Mouse (Mus musculus) intestine, embryonic 16.5 days (tissue): ENCODE data around the gene Lclat1. TPM values are rescaled to one million over a fixed set of nuclear protein-coding genes. Genes with fewer than 3 reads are reported as not detected.
"Not testable (repeated sequence)": the region's sequence is repeated elsewhere in the genome, so short reads cannot be mapped to it uniquely, and the experiment has no call there.

ENCODE experiments used
- ATAC-seq: fragments of 200-750 bp; cut with Nextera tagmentation; 2 replicates; pipeline ENCODE4 v1.8.0; 2017; ENCODE audit warnings: moderate TSS enrichment, moderate library complexity
- H3K27ac ChIP-seq: fragments of 300-500 bp; sonication (generic); 2 replicates; pipeline ENCODE4 v1.5.1; 2014; ENCODE audit warnings: mild to moderate bottlenecking, low read length
- H3K27me3 ChIP-seq: fragments of 300-500 bp; sonication (generic); replicated peaks from 2 replicates; pipeline ENCODE4 v1.6.1; 2014; ENCODE audit warnings: low read length, control low read depth, mixed read lengths; ENCODE audit not compliant: control insufficient read depth, insufficient read depth
- H3K36me3 ChIP-seq: fragments of 300-500 bp; sonication (generic); 2 replicates; pipeline ENCODE4 v1.6.1; 2014; ENCODE audit warnings: low read length, control low read depth; ENCODE audit not compliant: control insufficient read depth, insufficient read depth
- H3K4me1 ChIP-seq: fragments of 300-500 bp; sonication (generic); 2 replicates; pipeline ENCODE4 v1.6.1; 2014; ENCODE audit warnings: low read length, control low read depth, mixed read lengths; ENCODE audit not compliant: control insufficient read depth, insufficient read depth
- H3K4me2 ChIP-seq: fragments of 300-500 bp; sonication (generic); 2 replicates; pipeline ENCODE4 v1.6.1; 2014; ENCODE audit warnings: low read depth, low read length, control low read depth
- H3K4me3 ChIP-seq: fragments of 300-500 bp; sonication (generic); 2 replicates; pipeline ENCODE4 v1.5.1; 2014; ENCODE audit warnings: mild to moderate bottlenecking, low read length
- H3K9ac ChIP-seq: fragments of 300-500 bp; sonication (generic); 2 replicates; pipeline ENCODE4 v1.6.1; 2014; ENCODE audit warnings: low read depth, low read length
- H3K9me3 ChIP-seq: fragments of 300-500 bp; sonication (generic); 2 replicates; pipeline ENCODE4 v1.6.1; 2016; ENCODE audit warnings: low read length, control low read depth; ENCODE audit not compliant: control insufficient read depth
- WGBS: fragments of 180-500 bp; shearing (Covaris S2); extraction: QIAGEN DNeasy Blood & Tissue Kit; methylation state at CpG from one replicate; pipeline ENCODE4 v1.1.7; 2014; 5-methylcytosine and 5-hydroxymethylcytosine counted together
- polyA plus RNA-seq: library from polyadenylated mRNA; unstranded; fragments of >200 nt; fragmentation: Nextera tagmentation; extraction: Ambion mirVana; gene quantifications from 2 replicates; pipeline ENCODE4 v1.2.1, GENCODE M21; 2015

Lclat1 gene
- polyA plus RNA-seq, 1 experiment from 2014 or later, result 31.6 TPM

- Histone ChIP-seq H3K27ac (no peak overlapping the region), H3K4me2 (no peak overlapping the region), H3K27me3 (no peaks in the 10 kb centered on the region), H3K36me3 (no peaks in the 10 kb centered on the region), H3K9ac (no peak overlapping the region), H3K4me1 (0 out of 2 replicates have a peak, but pooled peaks cover 5% of the 10 kb centered on the region), H3K9me3 (no peaks in the 10 kb centered on the region), H3K4me3 (no peak overlapping the region)
- ATAC-seq, result peak; percentile 42; the same call in 1 of the 2 replicates
- WGBS, result 67% methylated on average over 8 of the region's 8 CpGs
These were observed 143.3 kb downstream of the Lclat1 start for GRCm38 (mm10) chr17:73251142-73251502.

- Histone ChIP-seq H3K27me3 (no peaks in the 10 kb centered on the region), H3K9me3 (no peaks in the 10 kb centered on the region), H3K4me2 (no peak overlapping the region), H3K4me1 (0 out of 2 replicates have a peak, but pooled peaks cover 5% of the 10 kb centered on the region), H3K36me3 (no peaks in the 10 kb centered on the region), H3K9ac (no peak overlapping the region), H3K4me3 (no peak overlapping the region), H3K27ac (no peak overlapping the region)
- ATAC-seq, result no peak
- WGBS, result 44% methylated on average over 11 of the region's 11 CpGs
These were observed 144.2 kb downstream of the Lclat1 start for GRCm38 (mm10) chr17:73251812-73252608.

DNA sequence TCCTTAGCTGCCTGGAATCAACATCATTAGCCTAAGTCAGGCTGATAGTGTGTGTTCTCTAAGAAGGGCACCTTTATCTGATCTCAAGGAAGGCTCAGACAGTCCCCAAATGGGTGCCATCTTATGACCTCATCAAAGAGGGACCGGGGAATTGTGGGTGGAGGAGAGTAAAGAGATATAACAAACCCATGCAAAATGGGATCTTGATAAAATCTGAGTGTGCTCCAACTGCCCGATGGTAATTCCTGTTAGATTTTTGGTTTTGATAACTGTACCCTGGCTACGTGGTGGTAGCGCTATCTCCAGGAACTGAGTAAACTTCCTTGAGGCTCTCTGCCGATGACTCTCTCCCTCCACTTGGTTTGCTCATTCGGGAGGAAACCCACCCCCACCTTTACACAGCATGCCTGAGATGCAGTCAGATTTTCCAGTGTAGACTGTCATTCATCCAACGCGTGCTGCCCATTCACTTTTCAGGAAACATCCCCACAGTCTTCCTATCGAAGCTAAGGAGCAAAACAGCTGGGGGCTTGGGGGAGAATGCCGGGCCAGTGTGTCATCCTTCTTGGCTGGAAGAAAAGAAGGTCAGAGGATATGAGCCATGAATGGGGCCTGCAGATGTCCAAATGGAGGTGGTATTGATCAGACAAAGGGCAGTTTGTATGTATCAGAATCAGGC is 145.6 kb downstream of the Lclat1 start:
- H3K4me3 ChIP-seq, result no peak overlapping the region

GRCm38 (mm10) chr17:73255801-73256200 is 148.0 kb downstream of the Lclat1 start:
- 89% methylated on average over 5 of the region's 5 CpGs for WGBS
- no peaks in the 10 kb centered on the region for H3K36me3 ChIP-seq
- no peaks in the 10 kb centered on the region for H3K27me3 ChIP-seq
- no peak overlapping the region for H3K4me2 ChIP-seq
- H3K4me1 ChIP-seq, result peaks cover 13% of the 10 kb centered on the region
- H3K9me3 ChIP-seq, result no peaks in the 10 kb centered on the region
- no peak overlapping the region for H3K27ac ChIP-seq
- no peak overlapping the region for H3K9ac ChIP-seq
- H3K4me3 ChIP-seq, result no peak overlapping the region
- ATAC-seq, result no peak

More for the DNA sequence above, 145.6 kb downstream of the Lclat1 start:
- WGBS, result 78% methylated on average over 10 of the region's 10 CpGs
- Histone ChIP-seq H3K27me3 (no peaks in the 10 kb centered on the region), H3K27ac (no peak overlapping the region), H3K9ac (no peak overlapping the region), H3K4me2 (no peak overlapping the region), H3K9me3 (no peaks in the 10 kb centered on the region), H3K36me3 (no peaks in the 10 kb centered on the region), H3K4me1 (peaks cover 8% of the 10 kb centered on the region)
- ATAC-seq, result no peak

DNA sequence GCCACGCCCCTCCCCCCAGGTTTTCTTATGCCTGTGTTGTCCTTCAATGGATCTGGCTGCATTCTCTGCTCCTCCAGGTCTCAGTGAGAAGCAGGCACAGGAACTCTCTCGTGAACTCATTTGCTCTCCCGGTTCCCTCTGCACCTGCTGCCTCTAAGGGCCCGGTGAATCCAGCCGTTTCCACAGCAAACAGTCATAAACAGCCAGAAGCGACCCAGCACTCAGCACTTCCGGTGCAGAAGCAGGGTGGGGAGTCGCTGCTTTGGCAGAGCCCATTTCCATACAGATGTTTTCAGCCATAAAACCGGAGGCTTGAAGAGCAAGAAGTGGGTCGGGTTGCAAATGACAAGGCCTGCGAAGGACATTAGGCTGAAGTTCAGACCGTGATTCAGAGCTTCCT is 150.8 kb downstream of the Lclat1 start:
- Histone ChIP-seq H3K36me3 (no peaks in the 10 kb centered on the region), H3K9me3 (no peaks in the 10 kb centered on the region), H3K27me3 (no peaks in the 10 kb centered on the region), H3K4me2 (peak overlapping the region; percentile 19; the same call in 1 of the 2 replicates), H3K4me1 (peaks cover 8% of the 10 kb centered on the region), H3K4me3 (no peak overlapping the region), H3K9ac (no peak overlapping the region), H3K27ac (no peak overlapping the region)
- peak; percentile 89 for ATAC-seq
- 20% methylated on average over 12 of the region's 12 CpGs for WGBS

- ATAC-seq, result not testable (repeated sequence)
These were observed 151.5 kb downstream of the Lclat1 start for GRCm38 (mm10) chr17:73259258-73259657.

DNA sequence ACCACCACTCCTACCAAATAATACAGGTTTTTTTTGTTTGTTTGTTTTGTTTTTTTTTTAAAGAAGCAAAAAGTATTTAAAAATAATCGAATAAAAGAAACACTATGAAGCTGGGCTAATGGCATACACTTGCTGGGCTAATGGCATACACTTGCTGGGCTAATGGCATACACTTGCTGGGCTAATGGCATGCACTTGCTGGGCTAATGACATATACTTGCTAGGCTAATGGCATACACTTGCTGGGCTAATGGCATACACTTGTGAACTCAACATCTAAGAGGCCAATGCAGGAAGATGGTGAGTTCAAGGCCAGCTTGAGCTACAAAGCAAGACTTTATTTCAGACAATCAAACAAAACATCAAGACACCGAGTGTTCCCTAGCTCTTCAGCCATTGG is 154.8 kb downstream of the Lclat1 start:
- no peaks in the 10 kb centered on the region for H3K36me3 ChIP-seq
- H3K27me3 ChIP-seq, result no peaks in the 10 kb centered on the region
- 82% methylated on average over 2 of the region's 2 CpGs for WGBS
- H3K27ac ChIP-seq, result no peak overlapping the region
- H3K4me3 ChIP-seq, result no peak overlapping the region
- ATAC-seq, result no peak
- H3K9ac ChIP-seq, result no peak overlapping the region
- peaks cover 8% of the 10 kb centered on the region for H3K4me1 ChIP-seq
- H3K4me2 ChIP-seq, result no peak overlapping the region
- no peaks in the 10 kb centered on the region for H3K9me3 ChIP-seq

More at GRCm38 (mm10) chr17:73259258-73259657, 151.5 kb downstream of the Lclat1 start:
- H3K4me3 ChIP-seq, H3K4me1 ChIP-seq, H3K36me3 ChIP-seq, H3K27me3 ChIP-seq, H3K27ac ChIP-seq, H3K9ac ChIP-seq, H3K4me2 ChIP-seq, H3K9me3 ChIP-seq: not testable (repeated sequence)
- 93% methylated on average over 5 of the region's 5 CpGs for WGBS

GRCm38 (mm10) chr17:73263077-73263501 is 155.3 kb downstream of the Lclat1 start:
- H3K27me3 ChIP-seq, result no peaks in the 10 kb centered on the region
- H3K27ac ChIP-seq, result no peak overlapping the region
- WGBS, result 66% methylated on average over 8 of the region's 8 CpGs
- no peak for ATAC-seq
- H3K4me1 ChIP-seq, result peaks cover 8% of the 10 kb centered on the region
- H3K9me3 ChIP-seq, result no peaks in the 10 kb centered on the region
- no peak overlapping the region for H3K4me3 ChIP-seq
- H3K4me2 ChIP-seq, result no peak overlapping the region
- H3K36me3 ChIP-seq, result no peaks in the 10 kb centered on the region
- no peak overlapping the region for H3K9ac ChIP-seq

GRCm38 (mm10) chr17:73270871-73271796 is 163.3 kb downstream of the Lclat1 start:
- no peak overlapping the region for H3K4me3 ChIP-seq
- H3K4me1 ChIP-seq, result no peaks in the 10 kb centered on the region
- no peaks in the 10 kb centered on the region for H3K27me3 ChIP-seq
- ATAC-seq, result no peak
- no peak overlapping the region for H3K9ac ChIP-seq
- no peak overlapping the region for H3K4me2 ChIP-seq
- no peak overlapping the region for H3K27ac ChIP-seq
- WGBS, result 75% methylated on average over 15 of the region's 15 CpGs
- H3K36me3 ChIP-seq, result no peaks in the 10 kb centered on the region
- no peaks in the 10 kb centered on the region for H3K9me3 ChIP-seq
